Mouse (Mus musculus): ENCODE results near the gene Llph. TPM values are rescaled to one million over a fixed set of nuclear protein-coding genes. Genes with fewer than 3 reads are reported as not detected.

Llph gene
- polyA plus RNA-seq, 1 experiment from 2014 or later = 59.0 TPM

- Histone ChIP-seq H3K4me3 (ENCODE audit: low read depth, low read length) (no peak overlapping the region), H3K27ac (ENCODE audit: low read depth, low read length) (no peak overlapping the region), H3K9ac (ENCODE audit: low read length) (no peak overlapping the region), H3K27me3 (ENCODE audit: control insufficient read depth, insufficient read depth, low read length) (no peaks in the 10 kb centered on the region), H3K36me3 (ENCODE audit: control insufficient read depth, insufficient read depth, low read length) (no peaks in the 10 kb centered on the region), H3K4me2 (ENCODE audit: low read depth, low read length, severe bottlenecking) (no peak overlapping the region), H3K4me1 (replicated peaks; ENCODE audit: control insufficient read depth, insufficient read depth, low read length) (no peaks in the 10 kb centered on the region), H3K9me3 (ENCODE audit: control insufficient read depth, low read length) (no peaks in the 10 kb centered on the region)
- 90% methylated on average over 12 of the region's 12 CpGs for WGBS
- DNase-seq (ENCODE audit: low spot score) (no peak), ATAC-seq (replicated peaks; ENCODE audit: low FRiP score) (no peak)
Observed at GRCm38 (mm10) chr10:120279482-120280128, 52.7 kb downstream of the Llph start.

GRCm38 (mm10) chr10:120280375-120280774, 53.5 kb downstream of the Llph start:
- no peak for DNase-seq (ENCODE audit: low spot score)
- H3K4me1 ChIP-seq (replicated peaks; ENCODE audit: control insufficient read depth, insufficient read depth, low read length) = no peaks in the 10 kb centered on the region
- no peak for ATAC-seq (replicated peaks; ENCODE audit: low FRiP score)
- no peak overlapping the region for H3K4me3 ChIP-seq (ENCODE audit: low read depth, low read length)
- 77% methylated on average over 4 of the region's 4 CpGs for WGBS
- H3K27me3 ChIP-seq (ENCODE audit: control insufficient read depth, insufficient read depth, low read length) = no peaks in the 10 kb centered on the region
- no peak overlapping the region for H3K27ac ChIP-seq (ENCODE audit: low read depth, low read length)
- H3K36me3 ChIP-seq (ENCODE audit: control insufficient read depth, insufficient read depth, low read length) = no peaks in the 10 kb centered on the region
- no peak overlapping the region for H3K9ac ChIP-seq (ENCODE audit: low read length)
- no peaks in the 10 kb centered on the region for H3K9me3 ChIP-seq (ENCODE audit: control insufficient read depth, low read length)
- no peak overlapping the region for H3K4me2 ChIP-seq (ENCODE audit: low read depth, low read length, severe bottlenecking)

GRCm38 (mm10) chr10:120281700-120282099, 54.8 kb downstream of the Llph start:
- H3K27me3 ChIP-seq (ENCODE audit: control insufficient read depth, insufficient read depth, low read length) = no peaks in the 10 kb centered on the region
- H3K9me3 ChIP-seq (ENCODE audit: control insufficient read depth, low read length) = no peaks in the 10 kb centered on the region
- no peak overlapping the region for H3K27ac ChIP-seq (ENCODE audit: low read depth, low read length)
- WGBS = 90% methylated on average over 5 of the region's 5 CpGs
- H3K36me3 ChIP-seq (ENCODE audit: control insufficient read depth, insufficient read depth, low read length) = no peaks in the 10 kb centered on the region
- DNase-seq (ENCODE audit: low spot score) = no peak
- no peak for ATAC-seq (replicated peaks; ENCODE audit: low FRiP score)
- no peaks in the 10 kb centered on the region for H3K4me1 ChIP-seq (replicated peaks; ENCODE audit: control insufficient read depth, insufficient read depth, low read length)
- no peak overlapping the region for H3K4me3 ChIP-seq (ENCODE audit: low read depth, low read length)
- no peak overlapping the region for H3K9ac ChIP-seq (ENCODE audit: low read length)
- no peak overlapping the region for H3K4me2 ChIP-seq (ENCODE audit: low read depth, low read length, severe bottlenecking)

Other genes starting within 250 kb of the Llph start
- gene Helb, start 114.1 kb upstream of the Llph start, polyA plus RNA-seq (2014; fragmentation: Nextera tagmentation; extraction: Ambion mirVana) = 4.8 and 5.2 TPM in 2 replicates
- 74.0 and 77.6 TPM in 2 replicates for gene Tmbim4, start 25.5 kb upstream of the Llph start, polyA plus RNA-seq (2014; fragmentation: Nextera tagmentation; extraction: Ambion mirVana)
- 0.33 and 0.49 TPM in 2 replicates for gene Irak3, start 24.9 kb upstream of the Llph start, polyA plus RNA-seq (2014; fragmentation: Nextera tagmentation; extraction: Ambion mirVana)
- 84.3 and 91.9 TPM in 2 replicates for gene Hmga2, start 249.4 kb downstream of the Llph start, polyA plus RNA-seq (2014; fragmentation: Nextera tagmentation; extraction: Ambion mirVana)